Mouse (Mus musculus) gastrocnemius, postnatal 36 days (tissue): ENCODE results near the gene Chp2. TPM values are rescaled to one million over a fixed set of nuclear protein-coding genes. Genes with fewer than 3 reads are reported as not detected.
A peak's percentile ranks its signal among the peaks of the same experiment; 100 is the strongest.
"Not testable (repeated sequence)": the region's sequence is repeated elsewhere in the genome, so short reads cannot be mapped to it uniquely, and the experiment has no call there.

Experiments used
- DNase-seq, 2 experiments: peaks; one replicate each; pipeline ENCODE4 v3.0.0; 2022
- intact Hi-C: fragments of 180-260 bp; cut with DNase I; formaldehyde crosslinking; loops from one replicate; pipeline ENCODE4 v1.15.1; 2025
- total RNA-seq, 2 experiments: library from RNA; stranded (reverse); gene quantifications; 2 replicates each; pipeline ENCODE4 v1.2.3; 2021

The Chp2 gene
- total RNA-seq, 2 experiments from 2014 or later: 4.5 to 5.3 TPM

DNA sequence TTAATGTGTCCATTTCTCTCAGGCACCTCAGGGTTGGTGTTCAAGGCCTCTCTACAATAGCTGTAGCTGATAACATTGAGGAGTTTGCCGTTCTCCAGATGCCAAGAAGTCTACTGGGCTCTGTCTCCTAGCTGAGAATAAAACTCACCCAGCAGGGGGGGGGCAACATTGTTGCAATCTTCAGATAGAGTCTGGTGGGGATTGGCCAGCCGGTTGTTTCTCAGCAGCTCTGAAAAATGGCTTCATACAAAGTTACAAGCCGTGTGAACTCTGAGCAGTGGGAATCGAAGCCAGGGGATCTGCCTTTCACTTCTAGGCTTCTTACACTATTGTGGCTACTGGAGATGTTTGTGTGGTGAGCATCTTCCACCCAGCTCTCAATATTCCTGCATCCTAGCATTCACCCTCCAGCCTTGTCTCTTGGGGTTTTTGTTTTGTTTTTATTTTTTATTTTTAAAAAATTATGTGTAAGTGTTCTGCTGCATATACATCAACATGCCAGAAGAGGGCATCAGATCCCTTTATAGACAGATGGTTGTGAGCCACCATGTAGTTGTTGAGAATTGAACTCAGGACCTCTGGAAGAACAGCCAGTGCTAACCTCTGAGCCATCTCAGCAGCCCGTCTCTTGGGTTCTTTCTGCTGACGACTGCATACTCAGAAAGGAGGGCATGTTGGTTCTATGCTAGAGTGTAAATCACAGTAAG, 21.3 kb downstream of the Chp2 start:
- intact Hi-C loops: loop anchor here (5.0 kb wide), 1 partner anchor 38 kb away; no protein-coding TSS in a partner anchor
- DNase-seq: no peak

DNA sequence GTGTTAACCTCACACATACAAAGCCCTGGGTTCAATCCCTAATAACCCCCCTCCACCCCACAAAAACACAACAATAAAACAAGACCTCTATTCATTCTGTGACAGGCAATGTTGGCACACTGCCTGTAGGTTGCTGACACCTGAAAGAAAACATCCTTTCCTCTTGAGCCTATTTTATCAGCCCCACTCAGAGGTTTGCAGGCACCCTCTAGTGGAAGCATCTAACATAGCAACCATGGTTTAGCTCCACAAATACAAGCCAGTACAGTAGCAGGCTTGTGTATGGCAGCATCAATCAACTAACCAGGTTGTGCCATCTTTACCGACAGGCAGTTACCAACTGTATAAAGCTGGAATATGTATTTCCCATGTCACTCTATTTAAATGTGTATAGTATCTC, 23.0 kb downstream of the Chp2 start:
- intact Hi-C loops: loop anchor here (5.0 kb wide), 1 partner anchor 40 kb away; no protein-coding TSS in a partner anchor
- DNase-seq: no peak

DNA sequence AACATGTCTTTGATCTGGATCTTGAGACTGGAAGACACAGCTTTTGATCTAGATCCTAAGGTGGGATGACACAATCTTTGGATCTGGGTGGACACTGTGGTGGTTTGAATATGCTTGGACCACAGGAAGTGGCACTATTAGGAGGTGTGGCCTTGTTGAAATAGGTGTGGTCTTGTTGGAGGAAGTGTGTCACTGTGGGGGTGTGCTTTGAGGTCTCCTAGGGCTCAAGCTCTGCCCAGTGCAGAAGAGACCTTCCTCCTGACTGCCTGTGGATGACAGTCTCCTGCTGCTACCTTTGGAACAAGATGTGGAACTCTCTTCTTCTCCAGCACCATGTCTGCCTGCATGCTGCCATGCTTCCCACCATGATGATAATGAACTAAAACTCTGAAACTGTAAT, 23.4 kb downstream of the Chp2 start:
- intact Hi-C loops: loop anchor here (5.0 kb wide), 1 partner anchor 40 kb away; no protein-coding TSS in a partner anchor

DNA sequence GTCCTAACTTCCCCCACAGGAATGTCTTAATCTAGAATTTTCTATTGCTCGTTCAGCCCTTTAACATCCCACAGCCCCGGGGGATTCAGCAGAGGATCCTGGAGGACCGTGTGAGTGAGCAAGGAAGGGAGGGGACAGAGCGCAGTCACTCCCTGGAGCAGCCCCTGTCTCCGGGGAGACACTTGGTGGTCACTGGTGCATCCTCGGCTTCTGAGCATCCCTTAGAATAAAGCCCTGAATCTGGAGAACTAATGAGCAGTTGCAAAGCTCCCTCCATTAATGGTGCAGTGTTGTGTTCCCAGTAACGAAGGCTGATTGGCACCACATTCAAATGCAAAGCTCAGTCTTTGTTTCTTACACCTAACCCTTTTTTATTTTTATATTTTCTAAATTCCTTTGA, 24.9 kb downstream of the Chp2 start:
- intact Hi-C loops: loop anchor here (5.0 kb wide), 1 partner anchor 42 kb away; no protein-coding TSS in a partner anchor
- no peak for DNase-seq

More for the DNA sequence above, 23.4 kb downstream of the Chp2 start:
- not testable (repeated sequence) for DNase-seq

DNA sequence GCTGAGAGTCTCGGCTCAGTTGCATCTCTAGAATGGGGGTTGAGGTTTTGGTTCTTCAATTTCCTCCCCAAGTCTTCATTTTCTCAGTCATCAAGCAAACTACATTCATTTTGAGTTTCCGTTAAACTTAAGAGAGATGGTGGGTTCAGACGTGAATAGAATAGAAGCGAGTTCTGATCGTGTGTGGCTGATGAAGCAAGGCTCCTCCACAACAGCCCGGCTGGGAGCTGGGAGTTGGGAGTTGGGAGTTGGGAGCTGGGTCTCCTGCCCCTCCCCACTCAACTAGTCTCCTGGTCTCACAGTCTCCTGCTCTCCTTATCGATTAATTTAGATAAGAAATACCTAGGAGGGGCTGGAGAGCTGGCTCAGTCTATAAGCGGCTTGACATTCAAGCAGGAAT, 25.3 kb downstream of the Chp2 start:
- no peak for DNase-seq
- intact Hi-C loops: loop anchor here (5.0 kb wide), 1 partner anchor 42 kb away; no protein-coding TSS in a partner anchor

DNA sequence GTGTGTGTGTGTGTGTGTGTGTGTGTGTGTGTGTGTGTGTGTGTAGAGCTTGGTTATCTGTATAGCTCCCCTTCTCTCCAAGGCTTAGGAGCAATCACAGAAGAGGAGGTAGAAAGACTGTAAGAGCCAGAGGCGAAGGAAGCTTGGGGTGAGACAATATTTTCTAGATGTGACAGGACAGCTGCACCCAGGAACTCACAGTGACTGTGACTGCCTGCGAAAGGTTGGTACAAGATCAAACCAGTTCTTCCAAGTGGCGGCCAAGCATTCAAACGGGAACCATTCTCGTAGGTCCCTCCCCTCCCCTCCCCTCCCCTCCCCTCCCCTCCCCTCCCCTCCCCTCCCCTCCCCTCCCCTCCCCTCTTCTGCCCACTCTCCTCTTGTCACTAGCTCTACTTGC, 26.7 kb downstream of the Chp2 start:
- DNase-seq: no peak
- intact Hi-C loops: no loop called here

DNA sequence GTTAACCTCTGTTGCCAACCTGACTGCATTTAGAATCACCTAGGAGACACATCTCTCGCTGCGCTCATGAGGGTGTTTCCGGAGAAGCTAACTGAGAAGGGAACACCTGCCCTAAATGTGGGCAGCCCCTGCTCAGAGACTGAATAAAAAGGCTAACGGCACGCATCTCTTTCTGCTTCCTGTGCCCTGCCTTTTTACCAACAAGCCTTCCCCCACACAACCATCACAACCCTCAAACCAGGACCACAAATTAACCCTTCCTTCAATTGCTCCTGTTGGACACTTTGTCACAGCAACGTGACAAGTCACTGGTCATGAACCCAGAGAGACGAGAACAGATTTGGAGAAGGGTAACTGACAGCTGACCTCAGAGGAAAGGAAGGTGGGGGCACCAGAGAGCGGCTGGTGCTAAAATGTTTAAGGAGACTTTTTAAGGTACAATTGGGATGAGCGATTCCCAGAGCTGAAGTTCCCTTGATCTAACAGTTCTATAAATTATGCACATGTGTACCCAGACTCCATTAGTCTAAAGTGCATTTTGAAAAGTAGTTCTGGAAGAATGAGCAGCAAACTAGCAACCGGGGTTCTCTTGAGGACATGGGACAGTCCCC, 28.1 kb downstream of the Chp2 start:
- no peak for DNase-seq
- intact Hi-C loops: no loop called here

DNA sequence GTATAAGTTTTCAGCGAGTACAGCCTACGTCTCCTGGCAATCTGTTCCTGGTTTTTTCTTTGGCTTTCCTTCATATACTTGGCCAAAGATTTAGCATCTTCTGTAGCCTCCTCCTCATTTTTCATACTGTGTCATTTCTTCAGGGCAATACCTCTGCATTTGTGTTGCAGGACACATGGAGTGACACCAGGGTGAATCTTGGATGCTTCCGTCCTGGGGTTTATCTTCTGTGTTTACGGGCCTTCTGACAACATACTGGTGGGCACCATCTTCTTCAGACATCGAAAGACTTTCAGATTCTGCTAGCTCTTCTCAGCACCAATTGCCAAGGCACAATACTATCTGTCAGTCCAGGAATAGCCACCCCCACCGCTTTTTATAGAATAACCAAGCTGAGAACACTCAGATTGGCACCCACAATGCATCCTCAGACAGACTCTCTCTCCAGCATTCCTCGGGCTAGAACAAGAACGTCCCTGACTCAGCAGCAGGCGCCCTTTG, 30.1 kb downstream of the Chp2 start:
- intact Hi-C loops: no loop called here
- DNase-seq: no peak

DNA sequence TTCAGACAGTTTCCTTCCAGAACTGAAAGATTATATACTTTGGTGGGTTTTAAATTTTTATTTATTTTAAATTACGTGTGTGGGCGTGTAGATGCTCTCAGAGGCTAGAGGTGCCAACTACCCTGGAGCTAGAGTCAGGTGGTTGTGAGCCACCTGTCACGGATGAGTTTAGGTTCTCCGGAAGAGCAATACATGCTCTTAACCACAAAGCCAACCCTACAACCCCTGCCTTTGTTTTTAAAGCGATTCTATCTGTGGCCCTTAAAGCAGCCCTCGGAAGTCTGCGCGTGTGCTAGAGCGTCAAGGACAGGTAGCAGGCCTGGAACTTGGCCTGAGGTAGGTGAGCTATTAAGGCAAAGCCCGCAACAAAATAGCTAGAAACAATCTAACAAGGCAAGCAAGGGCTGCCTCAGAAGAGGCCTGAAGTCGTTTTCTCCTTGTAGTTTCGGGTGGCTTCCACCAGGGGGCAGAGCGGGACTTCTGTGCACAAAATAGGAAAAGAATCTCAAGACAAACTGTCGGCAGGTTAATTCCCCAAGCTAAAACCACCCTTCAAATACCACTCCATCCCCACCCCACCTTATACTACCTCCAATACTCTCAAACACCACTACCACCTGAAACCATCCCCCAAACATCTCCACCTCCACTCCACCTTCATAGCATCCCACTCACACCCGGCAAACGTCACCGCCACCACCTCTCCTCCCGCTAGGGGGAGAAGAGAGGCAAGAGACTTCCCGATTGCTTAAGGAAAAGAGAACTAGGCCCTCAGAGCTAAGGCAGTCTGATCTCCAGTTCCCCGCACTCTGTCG, 32.1 kb downstream of the Chp2 start:
- DNase-seq: peak; percentile 33 to 44
- intact Hi-C loops: loop anchor here (1.0 to 5.0 kb wide), 2 partner anchors 206 to 676 kb away; no protein-coding TSS in a partner anchor

DNA sequence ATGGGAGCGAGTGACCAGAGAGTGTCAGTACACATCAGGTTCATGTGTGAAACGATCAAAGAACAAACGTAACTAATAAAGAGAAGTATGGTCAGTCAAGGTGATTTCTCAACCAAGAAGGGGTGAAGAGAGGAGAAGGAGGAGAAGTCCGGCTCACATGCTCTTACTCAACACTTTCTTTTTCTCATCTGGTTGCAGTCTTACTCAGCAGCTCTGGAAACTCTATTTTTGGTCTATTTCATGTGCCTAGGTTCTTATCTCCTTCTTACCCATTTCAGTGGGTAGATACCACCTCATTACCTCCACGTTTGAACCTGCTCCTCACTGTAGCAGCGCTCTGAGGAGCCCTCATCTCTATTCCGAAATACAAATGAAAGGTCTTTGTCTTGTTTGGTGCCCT, 37.4 kb downstream of the Chp2 start:
- no peak for DNase-seq
- intact Hi-C loops: no loop called here

DNA sequence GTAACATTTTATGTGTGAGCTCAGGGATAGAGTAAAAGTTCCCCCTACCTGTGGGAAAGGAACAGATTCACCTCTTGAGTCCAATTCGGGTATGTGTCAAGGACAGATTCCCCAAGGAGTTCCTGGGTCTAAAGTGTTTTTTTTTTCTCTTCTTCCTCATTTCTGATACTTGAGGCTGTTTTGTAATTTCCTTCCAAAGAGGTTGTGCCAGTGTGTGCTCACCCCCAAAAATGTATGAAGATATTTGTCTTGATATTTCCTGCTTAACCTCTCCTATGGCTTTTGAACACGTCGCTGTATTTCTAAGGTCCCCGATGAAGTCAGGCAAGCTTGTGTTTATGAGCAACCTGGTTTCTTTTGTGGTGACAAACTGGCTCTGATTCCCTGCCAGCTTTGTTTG, 39.2 kb downstream of the Chp2 start:
- no peak for DNase-seq
- intact Hi-C loops: no loop called here

DNA sequence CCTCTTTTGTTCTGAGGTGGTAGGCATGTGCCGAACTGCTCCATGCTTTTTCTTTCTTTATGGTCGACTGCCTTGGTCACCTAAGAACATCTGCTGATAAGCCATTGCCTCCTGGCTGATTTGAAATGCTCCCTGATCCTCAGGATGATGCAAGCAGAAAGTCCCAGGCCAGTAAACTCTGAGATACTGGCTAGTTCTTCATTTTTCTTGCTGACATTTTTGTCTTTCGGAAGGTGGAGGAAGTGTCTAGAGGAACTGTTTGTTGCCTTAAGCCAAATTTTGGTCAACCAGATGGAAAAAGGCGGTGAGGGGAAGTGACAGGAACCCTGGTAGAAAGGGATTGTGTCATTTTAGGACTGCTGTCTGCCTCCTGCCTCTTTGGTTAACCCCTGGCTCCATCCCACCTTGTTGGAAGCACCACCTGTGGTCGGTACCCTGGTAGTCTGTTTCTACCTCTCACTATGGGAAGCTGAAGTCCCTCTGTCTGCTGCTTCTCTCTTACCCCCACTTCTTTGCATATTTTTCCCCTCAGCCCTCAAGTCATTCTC, 40.8 kb downstream of the Chp2 start:
- DNase-seq: no peak
- intact Hi-C loops: no loop called here

DNA sequence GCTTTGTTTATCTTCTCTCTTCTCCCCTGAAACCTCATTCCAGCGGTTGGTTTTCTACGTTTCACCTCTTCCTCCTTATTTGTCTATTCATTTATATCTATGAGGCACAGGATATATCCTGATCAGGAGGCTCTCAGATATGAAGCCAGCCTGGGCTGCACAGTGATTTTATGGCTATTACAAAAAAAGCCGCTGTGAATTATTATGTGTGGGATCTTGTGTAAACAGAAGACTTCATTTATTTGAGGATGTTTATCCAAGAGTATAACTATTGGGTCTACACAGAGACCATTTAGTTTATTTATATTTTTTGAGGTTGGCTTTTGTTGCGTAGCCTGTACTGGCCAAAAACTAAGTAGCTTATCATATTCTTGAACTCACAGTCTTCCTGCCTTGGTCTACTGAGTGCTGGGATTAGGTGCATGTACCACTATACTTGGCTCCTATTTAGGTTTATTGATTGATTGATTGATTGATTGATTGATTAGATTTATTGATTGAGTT, 49.7 kb downstream of the Chp2 start:
- intact Hi-C loops: no loop called here
- DNase-seq: no peak

DNA sequence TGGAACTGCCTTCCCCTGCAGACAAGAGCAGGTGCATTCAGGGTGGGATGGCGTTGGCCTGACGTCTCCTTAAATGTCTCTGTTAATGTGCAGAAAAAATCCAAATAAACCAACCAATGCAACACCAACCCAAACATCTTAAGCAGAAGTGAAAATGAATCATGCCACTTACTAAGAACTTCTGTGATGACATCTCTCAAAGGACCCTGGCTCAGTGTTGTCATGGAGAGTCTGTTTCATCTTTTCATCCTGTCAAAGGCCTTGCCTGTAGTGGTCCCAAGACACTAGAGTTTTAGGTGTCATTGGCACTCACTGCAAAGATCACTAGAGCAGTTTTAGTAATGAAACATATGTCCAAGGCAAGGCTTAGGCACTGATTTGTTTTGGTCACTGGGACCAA, 53.0 kb downstream of the Chp2 start:
- intact Hi-C loops: no loop called here
- no peak for DNase-seq

Other genes with a start within 250 kb of the Chp2 start
- gene Cog7, start 237.8 kb upstream of the Chp2 start, total RNA-seq: 10 to 100 TPM in 1 of 2 experiments, 1 to 10 TPM in 1; 9.4 to 11.1 TPM
- 10 to 100 TPM; 12.9 to 14.0 TPM for gene Gga2, start 198.3 kb upstream of the Chp2 start, total RNA-seq
- gene Ubfd1, start 152.3 kb upstream of the Chp2 start, total RNA-seq: 10 to 100 TPM; 20.2 to 21.3 TPM
- gene Ears2, start 152.2 kb upstream of the Chp2 start, total RNA-seq: 1 to 10 TPM; 6.8 to 7.0 TPM
- 100 to 1,000 TPM; 638 to 657 TPM for gene Ndufab1, start 117.6 kb upstream of the Chp2 start, total RNA-seq
- gene Palb2, start 86.5 kb upstream of the Chp2 start, total RNA-seq: under 1 TPM; 0.23 to 0.39 TPM
- 10 to 100 TPM; 15.1 to 16.6 TPM for gene Dctn5, start 86.5 kb upstream of the Chp2 start, total RNA-seq
- under 1 TPM; 0.44 to 0.54 TPM for gene Plk1, start 60.1 kb upstream of the Chp2 start, total RNA-seq
- gene Ern2, start 33.3 kb upstream of the Chp2 start, total RNA-seq: not detected
- gene Prkcb, start 69.3 kb downstream of the Chp2 start, total RNA-seq: 1 to 10 TPM; 1.4 to 1.8 TPM